Mouse (Mus musculus) limb, embryonic 15.5 days (tissue): ENCODE results near the gene Cbl. TPM values are rescaled to one million over a fixed set of nuclear protein-coding genes. Genes with fewer than 3 reads are reported as not detected.

Experiments
- ATAC-seq: fragments of 200-750 bp; cut with Nextera tagmentation; 2 replicates; pipeline ENCODE4 v1.8.0; 2017; ENCODE audit warnings: low read depth, moderate TSS enrichment; ENCODE audit not compliant: insufficient number of reproducible peaks, low FRiP score, low TSS enrichment
- H3K27ac ChIP-seq: fragments of 300-500 bp; sonication (generic); 2 replicates; pipeline ENCODE4 v1.5.1; 2015; ENCODE audit warnings: moderate library complexity, mild to moderate bottlenecking, inconsistent platforms
- H3K27me3 ChIP-seq: fragments of 300-500 bp; sonication (generic); 2 replicates; pipeline ENCODE4 v1.6.1; 2015; ENCODE audit warnings: inconsistent platforms
- H3K36me3 ChIP-seq: fragments of 300-500 bp; sonication (generic); 2 replicates; pipeline ENCODE4 v1.6.1; 2015; ENCODE audit warnings: inconsistent platforms
- H3K4me1 ChIP-seq: fragments of 300-500 bp; sonication (generic); 2 replicates; pipeline ENCODE4 v1.6.1; 2015; ENCODE audit warnings: inconsistent platforms
- H3K4me2 ChIP-seq: fragments of 300-500 bp; sonication (generic); 2 replicates; pipeline ENCODE4 v1.6.1; 2015; ENCODE audit warnings: mild to moderate bottlenecking, inconsistent platforms
- H3K4me3 ChIP-seq: fragments of 300-500 bp; sonication (generic); 2 replicates; pipeline ENCODE4 v1.5.1; 2015; ENCODE audit warnings: mild to moderate bottlenecking, inconsistent platforms
- H3K9ac ChIP-seq: fragments of 300-500 bp; sonication (generic); 2 replicates; pipeline ENCODE4 v1.6.1; 2015; ENCODE audit warnings: inconsistent platforms
- H3K9me3 ChIP-seq: fragments of 300-500 bp; sonication (generic); 2 replicates; pipeline ENCODE4 v1.6.1; 2016; ENCODE audit warnings: inconsistent platforms
- WGBS: fragments of 180-500 bp; shearing (Covaris S2); methylation state at CpG from one replicate; pipeline ENCODE4 v1.1.7; 2015; 5-methylcytosine and 5-hydroxymethylcytosine counted together
- polyA plus RNA-seq: library from polyadenylated mRNA; unstranded; fragments of >200 nt; fragmentation: Nextera tagmentation; extraction: Ambion mirVana; gene quantifications from 2 replicates; pipeline ENCODE4 v1.2.1, GENCODE M21; 2015

Gene Cbl
- polyA plus RNA-seq, 1 experiment from 2014 or later: 15.6 TPM

- H3K4me2 ChIP-seq: no peak overlapping the region
- 90% methylated on average over 3 of the region's 3 CpGs for WGBS
- peaks cover 12% of the 10 kb centered on the region for H3K4me1 ChIP-seq
- H3K9me3 ChIP-seq: no peaks in the 10 kb centered on the region
- H3K36me3 ChIP-seq: peaks cover 34% of the 10 kb centered on the region
- H3K9ac ChIP-seq: no peak overlapping the region
- H3K27me3 ChIP-seq: no peaks in the 10 kb centered on the region
- no peak overlapping the region for H3K4me3 ChIP-seq
- no peak overlapping the region for H3K27ac ChIP-seq
- ATAC-seq: no peak
These were observed 139.1 kb downstream of the Cbl start for GRCm38 (mm10) chr9:44094737-44095136.

GRCm38 (mm10) chr9:44093612-44094503 is 140.0 kb downstream of the Cbl start:
- Histone ChIP-seq H3K36me3 (peaks cover 34% of the 10 kb centered on the region), H3K9ac (no peak overlapping the region), H3K27ac (no peak overlapping the region), H3K4me2 (peak overlapping the region; percentile 10; the same call in 1 of the 2 replicates), H3K27me3 (no peaks in the 10 kb centered on the region), H3K4me1 (peaks cover 16% of the 10 kb centered on the region), H3K9me3 (no peaks in the 10 kb centered on the region), H3K4me3 (no peak overlapping the region)
- ATAC-seq: no peak
- WGBS: 38% methylated on average over 24 of the region's 24 CpGs

Other genes with a start within 250 kb of the Cbl start
- 14.0 and 18.8 TPM in 2 replicates for gene Thy1, start 190.7 kb downstream of the Cbl start, polyA plus RNA-seq
- 22.5 and 41.2 TPM in 2 replicates for gene Usp2, start 167.0 kb downstream of the Cbl start, polyA plus RNA-seq
- 0.10 and 0.20 TPM in 2 replicates for gene Mfrp, start 132.3 kb downstream of the Cbl start, polyA plus RNA-seq
- 8.5 and 9.4 TPM in 2 replicates for gene C1qtnf5, start 126.8 kb downstream of the Cbl start, polyA plus RNA-seq
- 0.27 and 0.28 TPM in 2 replicates for gene Gm49380, start 120.5 kb downstream of the Cbl start, polyA plus RNA-seq
- gene Rnf26, start 120.5 kb downstream of the Cbl start, polyA plus RNA-seq: 61.9 and 70.5 TPM in 2 replicates
- gene Mcam, start 99.6 kb downstream of the Cbl start, polyA plus RNA-seq: 41.5 and 47.3 TPM in 2 replicates
- not detected in 2 replicates for gene Ccdc153, start 6.6 kb upstream of the Cbl start, polyA plus RNA-seq
- gene Pdzd3, start 17.4 kb upstream of the Cbl start, polyA plus RNA-seq: 0.26 TPM in 1 of 2 replicates, not detected in the other
- gene Nlrx1, start 34.5 kb upstream of the Cbl start, polyA plus RNA-seq: 12.5 and 12.7 TPM in 2 replicates
- 6.2 and 6.4 TPM in 2 replicates for gene Abcg4, start 54.6 kb upstream of the Cbl start, polyA plus RNA-seq
- gene Hinfp, start 71.6 kb upstream of the Cbl start, polyA plus RNA-seq: 24.2 and 24.9 TPM in 2 replicates
- gene C2cd2l, start 86.2 kb upstream of the Cbl start, polyA plus RNA-seq: 6.9 and 7.1 TPM in 2 replicates
- 37.7 and 38.0 TPM in 2 replicates for gene Dpagt1, start 92.0 kb upstream of the Cbl start, polyA plus RNA-seq
- gene H2afx, start 100.6 kb upstream of the Cbl start, polyA plus RNA-seq: 252 and 254 TPM in 2 replicates
- gene Hmbs, start 110.2 kb upstream of the Cbl start, polyA plus RNA-seq: 88.7 and 95.1 TPM in 2 replicates
- gene Vps11, start 127.6 kb upstream of the Cbl start, polyA plus RNA-seq: 29.6 and 30.7 TPM in 2 replicates
- gene Hyou1, start 145.4 kb upstream of the Cbl start, polyA plus RNA-seq: 27.5 and 32.5 TPM in 2 replicates
- 16.2 and 18.3 TPM in 2 replicates for gene Slc37a4, start 162.8 kb upstream of the Cbl start, polyA plus RNA-seq
- gene Rps25, start 173.1 kb upstream of the Cbl start, polyA plus RNA-seq: 1,592 and 1,878 TPM in 2 replicates
- 132 and 140 TPM in 2 replicates for gene Trappc4, start 173.6 kb upstream of the Cbl start, polyA plus RNA-seq
- 24.3 and 26.0 TPM in 2 replicates for gene Ccdc84, start 184.5 kb upstream of the Cbl start, polyA plus RNA-seq
- gene Foxr1, start 207.1 kb upstream of the Cbl start, polyA plus RNA-seq: not detected in 2 replicates
- gene Upk2, start 220.9 kb upstream of the Cbl start, polyA plus RNA-seq: 0.37 and 0.45 TPM in 2 replicates
- 16.8 and 18.5 TPM in 2 replicates for gene Bcl9l, start 248.8 kb upstream of the Cbl start, polyA plus RNA-seq